Mouse (Mus musculus) kidney, adult 2 months (tissue): ENCODE results near the gene Dapl1. TPM values are rescaled to one million over a fixed set of nuclear protein-coding genes. Genes with fewer than 3 reads are reported as not detected.

Experiments
- DNase-seq: peaks from one replicate; pipeline ENCODE4 v3.0.0; 2021
- H3K27ac ChIP-seq: fragments of 200-500 bp; 2 replicates; pipeline ENCODE4 v1.5.1; 2012; ENCODE audit warnings: low read depth, low read length, control low read depth, inconsistent platforms; ENCODE audit not compliant: insufficient read depth
- H3K27me3 ChIP-seq: fragments of 200-500 bp; replicated peaks from 2 replicates; pipeline ENCODE4 v1.6.1; 2012; ENCODE audit warnings: mild to moderate bottlenecking, moderate library complexity, low read length, inconsistent platforms; ENCODE audit not compliant: control insufficient read depth, insufficient read depth
- H3K36me3 ChIP-seq: fragments of 200-500 bp; 2 replicates; pipeline ENCODE4 v1.6.1; 2012; ENCODE audit warnings: mild to moderate bottlenecking, moderate library complexity, low read length, inconsistent platforms; ENCODE audit not compliant: control insufficient read depth, insufficient read depth
- H3K4me1 ChIP-seq: fragments of 200-500 bp; 2 replicates; pipeline ENCODE4 v1.6.1; 2011; ENCODE audit warnings: low read length; ENCODE audit not compliant: control insufficient read depth, insufficient read depth
- H3K4me3 ChIP-seq: fragments of 200-500 bp; 2 replicates; pipeline ENCODE4 v1.5.1; 2011; ENCODE audit warnings: mild to moderate bottlenecking, low read depth, low read length, control low read depth; ENCODE audit not compliant: insufficient read depth
- CTCF ChIP-seq: fragments of 200-500 bp; conservative IDR thresholded peaks from 2 replicates; pipeline ENCODE4 v1.5.1; 2011; ENCODE audit warnings: low read depth, mild to moderate bottlenecking, control low read depth, low read length, moderate library complexity, mixed read lengths; ENCODE audit not compliant: insufficient read depth, insufficient read length
- POLR2A ChIP-seq: fragments of 200-500 bp; IDR thresholded peaks from one replicate; pipeline ENCODE4 v1.6.1; 2011; ENCODE audit warnings: low read depth, low read length, control low read depth
- WGBS: fragments of 180-500 bp; shearing (Covaris S2); methylation state at CpG from one replicate; pipeline ENCODE4 v1.1.7; 2018; 5-methylcytosine and 5-hydroxymethylcytosine counted together
- polyA plus RNA-seq: library from polyadenylated mRNA; depleted of rRNA; stranded (reverse); fragments of >200 nt; gene quantifications from 2 replicates; pipeline ENCODE4 v1.2.3, GENCODE M21; 2012

Dapl1 gene
- polyA plus RNA-seq, 1 experiment: 1.3 TPM

DNA sequence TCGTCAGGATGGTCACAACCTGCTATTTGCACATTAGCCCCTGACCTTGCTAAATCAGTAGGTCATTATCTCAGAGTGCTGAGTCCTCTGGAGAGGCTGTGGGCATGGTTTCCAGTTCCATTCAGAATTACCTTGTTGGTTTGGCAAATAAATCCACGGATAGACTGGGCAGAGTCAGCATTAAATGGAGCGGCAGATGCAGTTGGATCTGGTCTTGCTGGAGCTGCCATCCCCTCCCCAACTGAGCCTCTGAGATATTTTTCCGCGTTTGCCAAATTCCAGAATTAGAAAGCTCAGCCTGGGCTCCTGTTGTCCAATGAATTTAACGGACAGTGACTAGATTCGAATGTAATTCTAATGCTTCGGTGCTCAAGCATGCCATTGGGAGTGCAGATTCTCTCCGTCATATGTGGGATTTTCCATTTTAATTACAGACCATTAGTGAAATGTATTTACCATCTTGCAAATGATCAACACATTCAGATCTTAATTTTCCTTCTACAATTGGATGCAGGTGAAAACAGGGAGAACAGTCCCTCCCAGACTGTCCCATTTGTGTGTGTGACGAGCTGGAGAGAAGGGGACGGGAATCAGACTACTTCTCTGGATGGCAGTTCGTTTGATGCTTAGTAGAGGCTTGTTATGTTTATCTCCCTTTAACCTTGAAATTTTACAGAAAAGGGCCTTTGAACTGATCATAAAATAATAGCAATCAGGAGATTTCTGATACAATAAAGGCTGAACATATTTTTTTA lies 20.8 kb upstream of the Dapl1 start:
- no peaks in the 10 kb centered on the region for H3K36me3 ChIP-seq
- TF ChIP-seq CTCF (no peak), POLR2A (no peak)

DNA sequence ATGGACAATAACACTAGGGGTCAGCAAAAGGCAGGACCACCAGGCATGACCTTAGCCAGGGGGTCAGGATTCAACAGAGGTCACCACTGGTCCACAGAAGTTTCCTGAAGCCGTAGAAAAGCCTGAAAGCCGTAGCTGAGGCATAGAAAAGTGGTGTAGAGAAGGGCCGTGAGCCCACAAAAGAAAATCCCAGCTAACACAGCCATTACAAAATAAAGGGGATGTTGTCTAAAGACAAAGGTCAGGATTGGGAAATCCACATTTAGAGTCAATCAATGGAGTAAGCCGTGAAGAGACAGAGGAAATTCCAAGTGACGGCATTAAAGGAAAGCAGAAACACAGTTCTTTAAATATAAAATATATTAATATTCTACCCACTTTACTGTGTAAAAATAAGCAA lies 18.8 kb upstream of the Dapl1 start:
- TF ChIP-seq CTCF (no peak), POLR2A (no peak)
- 90% methylated on average over 5 of the region's 5 CpGs for WGBS
- Histone ChIP-seq H3K4me1 (no peaks in the 10 kb centered on the region), H3K27me3 (no peaks in the 10 kb centered on the region), H3K4me3 (no peak overlapping the region), H3K36me3 (no peaks in the 10 kb centered on the region), H3K27ac (no peak overlapping the region)
- no peak for DNase-seq

More for the DNA sequence above, 20.8 kb upstream of the Dapl1 start:
- H3K27ac ChIP-seq: no peak overlapping the region
- H3K4me3 ChIP-seq: no peak overlapping the region
- no peaks in the 10 kb centered on the region for H3K27me3 ChIP-seq
- no peaks in the 10 kb centered on the region for H3K4me1 ChIP-seq
- DNase-seq: no peak
- 46% methylated on average over 12 of the region's 12 CpGs for WGBS

DNA sequence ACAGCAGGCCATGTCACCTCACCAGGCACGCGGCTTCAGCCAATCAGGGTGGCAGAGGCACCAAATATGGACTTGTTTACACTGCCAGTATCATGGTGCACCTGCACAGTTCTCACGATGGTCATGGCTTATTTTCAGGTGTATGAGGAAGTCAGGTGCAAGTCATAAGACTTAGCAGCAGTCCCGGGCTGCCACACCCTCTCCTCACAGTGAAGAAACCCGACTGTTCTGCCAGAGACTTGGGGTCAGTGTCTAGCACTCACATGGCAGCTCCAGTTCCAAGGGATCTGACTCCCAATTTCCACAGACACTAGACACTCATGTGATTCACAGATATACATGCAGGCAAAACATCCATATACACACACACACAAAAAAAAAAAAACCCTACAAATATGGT lies 18.1 kb upstream of the Dapl1 start:
- no peak overlapping the region for H3K27ac ChIP-seq
- no peaks in the 10 kb centered on the region for H3K36me3 ChIP-seq
- no peaks in the 10 kb centered on the region for H3K27me3 ChIP-seq
- DNase-seq: no peak
- no peaks in the 10 kb centered on the region for H3K4me1 ChIP-seq
- H3K4me3 ChIP-seq: no peak overlapping the region
- no peak for TF ChIP-seq POLR2A
- no peak for TF ChIP-seq CTCF
- WGBS: 73% methylated on average over 5 of the region's 5 CpGs

DNA sequence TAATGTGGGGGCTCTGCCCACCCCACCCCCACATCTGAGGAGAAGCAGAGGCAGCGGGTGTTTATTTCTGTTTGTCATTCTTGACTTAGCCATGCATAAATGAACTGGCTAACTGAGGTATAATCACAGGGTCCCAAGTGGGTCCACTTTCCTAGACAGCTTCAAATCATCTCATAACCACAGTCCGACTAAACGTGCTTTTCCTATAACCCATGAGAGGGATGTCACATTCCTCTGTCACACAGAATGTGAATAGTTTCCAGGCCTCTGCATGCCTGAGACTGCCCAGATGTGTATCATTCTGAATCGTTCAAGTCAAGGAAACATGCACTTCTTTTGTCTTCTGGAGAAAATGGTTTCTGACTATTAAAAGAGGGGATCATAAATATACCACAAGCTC lies 17.4 kb upstream of the Dapl1 start:
- TF ChIP-seq POLR2A (no peak), CTCF (no peak)
- no peak for DNase-seq
- Histone ChIP-seq H3K4me1 (no peaks in the 10 kb centered on the region), H3K27ac (no peak overlapping the region), H3K27me3 (no peaks in the 10 kb centered on the region), H3K4me3 (no peak overlapping the region), H3K36me3 (no peaks in the 10 kb centered on the region)
- WGBS: 58% methylated on average over 4 of the region's 4 CpGs

DNA sequence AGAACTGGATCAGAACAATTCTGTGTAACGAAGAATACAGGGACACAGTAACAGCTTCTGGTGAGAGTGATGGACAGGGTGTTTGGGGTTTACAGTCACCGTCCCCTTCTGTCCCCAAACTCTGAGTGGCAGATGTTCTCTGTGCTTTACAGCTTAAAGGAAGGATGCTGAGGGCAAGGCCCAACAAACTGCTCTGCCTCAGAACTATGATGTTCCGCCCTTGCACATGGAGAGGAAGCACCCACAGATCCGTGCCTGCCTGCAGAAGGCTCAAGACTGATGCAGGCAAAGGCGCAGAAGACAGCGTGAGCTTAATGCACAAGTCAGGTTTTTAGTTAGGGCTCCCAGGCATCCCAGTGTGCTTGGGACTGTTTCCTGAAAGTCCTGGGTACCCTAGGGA lies 16.5 kb upstream of the Dapl1 start:
- Histone ChIP-seq H3K4me1 (no peaks in the 10 kb centered on the region), H3K36me3 (no peaks in the 10 kb centered on the region), H3K27me3 (no peaks in the 10 kb centered on the region), H3K27ac (no peak overlapping the region), H3K4me3 (no peak overlapping the region)
- TF ChIP-seq POLR2A (no peak), CTCF (no peak)
- no peak for DNase-seq
- 91% methylated on average over 6 of the region's 6 CpGs for WGBS

DNA sequence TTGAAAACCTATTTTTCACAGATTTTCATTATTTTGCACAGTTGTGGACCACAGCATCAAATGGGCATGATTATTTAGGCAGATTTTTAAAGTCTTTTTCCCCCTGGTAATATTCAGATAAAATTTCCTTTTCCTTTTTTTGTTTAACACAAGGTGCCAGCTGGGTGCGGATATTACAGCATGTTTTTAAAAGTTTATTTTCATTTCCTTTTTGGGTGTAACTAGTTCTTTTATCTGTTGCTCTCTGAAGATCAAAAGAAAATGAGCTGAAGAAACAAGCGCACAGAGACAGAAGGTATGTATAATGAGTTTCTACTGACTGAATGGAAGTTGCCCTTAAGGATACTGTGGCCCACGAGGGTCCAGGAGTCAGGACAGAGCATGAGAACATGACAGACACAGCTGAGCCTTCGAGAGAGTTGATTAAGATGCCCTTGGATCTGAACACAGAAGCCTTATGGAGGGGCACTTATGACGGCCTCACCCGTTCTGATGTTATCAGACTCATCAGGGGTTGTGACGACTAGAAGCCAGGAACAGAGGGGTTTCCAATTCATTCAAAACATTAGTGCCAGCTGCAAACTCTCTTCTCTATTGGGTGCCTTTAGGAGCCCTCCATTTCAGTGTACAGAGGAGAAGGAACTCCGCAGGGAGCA lies 14.7 kb upstream of the Dapl1 start:
- Histone ChIP-seq H3K4me3 (no peak overlapping the region), H3K36me3 (no peaks in the 10 kb centered on the region), H3K27ac (0 out of 2 replicates have a peak overlapping the region, but pooled peaks have one; percentile 4), H3K27me3 (no peaks in the 10 kb centered on the region), H3K4me1 (no peaks in the 10 kb centered on the region)
- 81% methylated on average over 8 of the region's 8 CpGs for WGBS
- TF ChIP-seq CTCF (no peak), POLR2A (no peak)
- DNase-seq: no peak

DNA sequence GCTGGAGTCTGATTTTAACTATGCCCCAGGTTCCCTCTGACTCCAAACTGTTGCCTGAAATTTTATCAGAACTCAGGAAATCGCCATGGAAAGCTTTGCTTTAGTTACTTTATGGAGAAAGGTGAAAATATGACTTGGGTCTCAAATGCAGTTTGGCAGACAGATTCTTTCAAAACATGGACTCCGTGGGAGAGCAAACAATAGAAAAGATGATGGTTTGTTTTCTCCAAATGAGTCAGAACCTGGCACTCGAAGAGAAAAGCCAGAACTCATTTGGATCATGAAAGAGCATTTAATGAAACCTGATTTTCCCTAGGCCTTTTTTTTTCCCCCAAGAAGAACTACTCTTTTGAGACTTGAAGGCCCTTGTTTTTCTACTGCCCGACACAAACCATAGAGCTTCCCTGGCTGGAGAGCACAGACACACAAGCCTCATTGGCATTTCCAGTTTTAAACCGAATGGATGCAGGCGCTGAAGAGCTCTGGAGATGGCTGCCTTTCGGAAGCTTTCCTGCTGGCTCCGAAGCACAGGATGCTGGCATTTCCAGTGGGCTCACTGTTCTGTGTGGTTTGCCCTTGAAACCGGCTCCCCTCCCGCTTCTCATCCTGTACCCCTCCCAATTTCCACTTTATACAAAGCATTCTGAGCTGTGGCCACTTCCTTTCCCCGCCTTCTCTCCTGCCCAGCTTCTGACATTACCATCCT lies 14.0 kb upstream of the Dapl1 start:
- Histone ChIP-seq H3K27ac (peak overlapping the region; percentile 63; the same call in 1 of the 2 replicates), H3K36me3 (no peaks in the 10 kb centered on the region), H3K4me3 (no peak overlapping the region), H3K27me3 (no peaks in the 10 kb centered on the region), H3K4me1 (no peaks in the 10 kb centered on the region)
- peak; percentile 16 for DNase-seq
- no peak for TF ChIP-seq POLR2A
- no peak for TF ChIP-seq CTCF
- 68% methylated on average over 11 of the region's 11 CpGs for WGBS
